Mouse (Mus musculus): ENCODE measurements around the gene Gm3371.
"Not testable (repeated sequence)": the region's sequence is repeated elsewhere in the genome, so short reads cannot be mapped to it uniquely, and the experiment has no call there.

Gm3371 gene

GRCm38 (mm10) chr14:44410588-44410987 is at the start of gene Gm3371:
TSS of gene Gm3371 (minus strand) at chr14:44410688.
- DNase-seq (ENCODE audit: low read depth, low spot score): not testable (repeated sequence)

DNA sequence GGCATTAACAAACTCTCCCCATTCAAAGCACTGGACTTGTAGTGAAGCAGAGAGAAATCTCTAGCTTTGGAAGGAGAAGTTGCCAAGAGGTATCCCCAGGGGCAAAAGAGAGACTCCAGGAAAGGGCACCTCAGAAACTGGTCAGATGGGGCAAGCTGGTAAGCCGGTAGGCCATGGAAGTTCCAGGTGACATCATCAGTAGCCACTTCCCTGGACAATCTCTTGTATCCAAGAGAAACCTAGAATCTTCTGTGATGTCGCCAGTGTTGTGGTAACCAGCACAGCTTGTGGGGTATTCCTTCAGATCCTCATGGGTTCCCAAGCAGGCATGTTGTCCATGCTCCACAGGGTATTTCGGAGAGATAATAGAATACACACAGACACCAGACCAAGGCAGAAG is 22.8 kb upstream of the Gm3371 start, which contains the start of gene Gm8232:
Gm8232 (plus strand) TSS at position 301 of the 400 bp plus-strand sequence.
- not testable (repeated sequence) for DNase-seq (ENCODE audit: low read depth, low spot score)

- DNase-seq (ENCODE audit: low read depth, low spot score): not testable (repeated sequence)
Observed at GRCm38 (mm10) chr14:44384233-44384632, 26.3 kb downstream of the Gm3371 start.

DNA sequence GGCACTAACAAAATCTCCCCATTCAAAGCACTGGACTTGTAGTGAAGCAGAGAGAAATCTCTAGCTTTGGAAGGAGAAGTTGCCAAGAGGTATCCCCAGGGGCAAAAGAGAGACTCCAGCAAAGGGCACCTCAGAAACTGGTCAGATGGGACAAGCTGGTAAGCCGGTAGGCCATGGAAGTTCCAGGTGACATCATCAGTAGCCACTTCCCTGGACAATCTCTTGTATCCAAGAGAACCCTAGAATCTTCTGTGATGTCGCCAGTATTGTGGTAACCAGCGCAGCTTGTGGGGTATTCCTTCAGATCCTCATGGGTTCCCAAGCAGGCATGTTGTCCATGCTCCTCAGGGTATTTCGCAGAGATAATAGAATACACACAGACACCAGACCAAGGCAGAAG is 45.4 kb downstream of the Gm3371 start, which contains the start of gene Gm8229:
Gm8229 (plus strand) TSS at position 301 of the 400 bp plus-strand sequence.
- not testable (repeated sequence) for DNase-seq (ENCODE audit: low read depth, low spot score)

GRCm38 (mm10) chr14:44362301-44362700 is 48.2 kb downstream of the Gm3371 start:
- DNase-seq (ENCODE audit: low read depth, low spot score): not testable (repeated sequence)

GRCm38 (mm10) chr14:44361416-44361815 is 49.1 kb downstream of the Gm3371 start:
- not testable (repeated sequence) for DNase-seq (ENCODE audit: low read depth, low spot score)

Measured in c-Kit-negative CD71-positive TER-119-positive erythroid progenitor cells, embryonic 14.5 days (primary cell).